In the genomic region with DNA sequence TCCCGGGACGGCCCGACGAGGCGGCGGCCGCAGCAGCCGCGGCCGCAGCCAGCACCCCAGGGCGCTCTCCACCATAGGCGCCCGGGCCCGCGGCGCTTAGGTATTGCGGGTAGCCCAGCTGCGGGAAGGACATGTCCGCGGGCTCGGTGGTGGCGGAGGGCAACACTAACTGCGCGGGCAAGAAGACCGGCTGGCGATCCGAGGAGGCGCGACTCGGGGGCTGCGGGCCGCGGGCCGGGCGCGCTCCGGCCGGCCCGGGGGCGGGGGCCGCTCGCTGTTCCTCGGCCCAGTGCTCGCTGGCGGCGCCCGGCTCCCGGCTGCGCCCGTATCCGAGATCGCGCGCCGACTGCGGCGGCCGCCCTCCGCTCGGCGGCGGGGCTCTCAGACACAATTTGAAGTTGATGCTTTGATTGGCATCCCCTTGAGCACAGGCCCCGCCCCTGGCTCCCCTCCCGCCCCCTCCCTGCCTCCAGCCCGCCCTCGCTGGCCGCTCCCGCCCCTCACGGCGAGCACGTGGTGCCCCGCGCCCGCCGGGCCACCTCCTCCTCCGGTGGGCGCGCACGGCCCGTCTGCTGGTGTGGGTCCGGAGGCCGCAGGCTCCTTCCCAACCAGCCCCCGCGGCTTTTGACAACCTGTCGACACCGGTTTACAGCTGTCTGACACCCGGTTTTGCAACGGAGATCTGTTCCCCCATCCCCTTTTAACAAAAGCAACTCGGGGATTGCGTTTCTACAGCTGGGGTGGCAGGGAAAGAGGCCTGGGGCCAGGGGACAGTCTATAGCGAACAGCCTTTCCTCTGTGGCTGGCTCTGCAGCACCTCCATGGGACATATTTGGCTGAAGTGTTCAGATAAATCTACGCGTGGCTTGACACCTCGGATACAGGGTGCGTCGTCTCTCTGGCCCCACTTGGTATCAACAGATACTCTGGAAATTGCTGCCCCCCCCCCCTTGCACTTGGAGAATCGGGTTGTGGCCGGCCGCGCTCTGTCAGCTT, we compare ENCODE assay signal across 8 mouse cellular contexts. TPM values are rescaled to one million over a fixed set of nuclear protein-coding genes. Genes with fewer than 3 reads are reported as not detected.
A peak's percentile ranks its signal among the peaks of the same experiment; 100 is the strongest.
DNase-seq lines count a peak whose midpoint lies in the region; TF ChIP-seq lines count a peak whose summit lies in the region.

Gene Irx1 (minus strand): TSS at position 368 of the 996 bp plus-strand sequence.

- TF ChIP-seq POLR2A in ES-Bruce4 (IDR thresholded peaks at IDR 0.05; ENCODE audit: insufficient read depth, low read length): no peak
- peak; percentile 36; the same call in 1 of the 2 replicates for TF ChIP-seq POLR2A in brain, embryonic 14.5 days (IDR thresholded peaks at IDR 0.05; ENCODE audit: borderline replicate concordance, extremely low read depth, insufficient read depth, insufficient read length, poor library complexity, severe bottlenecking)

- peak; percentile 82 for DNase-seq in brain, embryonic 14.5 days (ENCODE audit: low read depth)
- DNase-seq in heart, postnatal 4 days: peak; percentile 43
- DNase-seq in liver: peak; percentile 31
- peak; percentile 78 for DNase-seq in neural tube, embryonic 10.5 days (ENCODE audit: extremely low spot score, low spot score)
- no peak for DNase-seq in frontal cortex, adult 2 months (ENCODE audit: extremely low spot score in 1 of 2, low spot score in 1 of 2)
- no peak for DNase-seq in ovary, postnatal 14 days (ENCODE audit: low spot score)
- DNase-seq in frontal cortex, postnatal 25 days (ENCODE audit: low spot score in 2 of 2): no peak

- no peaks in the 10 kb centered on the region for H3K9me3 ChIP-seq in ES-Bruce4 (replicated peaks; ENCODE audit: control insufficient read depth, insufficient read depth, low read length, poor library complexity, severe bottlenecking)

- no peak for TF ChIP-seq EP300 in ES-Bruce4 (IDR thresholded peaks at IDR 0.05; ENCODE audit: insufficient read depth, low read depth, low read length)

- no peaks in the 10 kb centered on the region for H3K4me1 ChIP-seq in ES-Bruce4 (ENCODE audit: control insufficient read depth, insufficient read depth, low read length)

- peaks cover 24% of the 10 kb centered on the region for H3K27me3 ChIP-seq in ES-Bruce4 (ENCODE audit: control insufficient read depth, insufficient read depth, low read length, poor library complexity, severe bottlenecking)

- H3K9ac ChIP-seq in ES-Bruce4 (ENCODE audit: low read depth, poor library complexity, severe bottlenecking): peak within 1 kb of the TSS; percentile 69

- H3K27ac ChIP-seq in ES-Bruce4 (ENCODE audit: insufficient read depth, low read length): no peak within 1 kb of the TSS

- no peaks in the 10 kb centered on the region for H3K36me3 ChIP-seq in ES-Bruce4 (ENCODE audit: control insufficient read depth, insufficient read depth, low read length, poor library complexity, severe bottlenecking)

- TF ChIP-seq CTCF in ES-Bruce4 (IDR thresholded peaks at IDR 0.05; ENCODE audit: low read depth, low read length): no peak
- no peak for TF ChIP-seq CTCF in brain, embryonic 14.5 days (IDR thresholded peaks at IDR 0.05; ENCODE audit: borderline replicate concordance, extremely low read depth, insufficient read depth, insufficient read length)

- peak within 1 kb of the TSS; percentile 54 for H3K4me3 ChIP-seq in ES-Bruce4 (ENCODE audit: low read depth, low read length)

RNA-seq across cellular contexts. Expression of gene Irx1, which starts in this region (rescaled TPM):
- not detected in 2 replicates for polyA plus RNA-seq in ES-Bruce4 (2011; ENCODE audit: insufficient read depth, insufficient read length, low read depth, missing spikeins)
- 57.2 and 102 TPM in 2 replicates for polyA plus RNA-seq in brain, embryonic 14.5 days (2012; rRNA removed)
- total RNA-seq in heart, postnatal 4 days (2021): 10 to 100 TPM; 10.2 to 12.4 TPM
- polyA plus RNA-seq in frontal cortex, adult 2 months (2012; rRNA removed): 0.96 and 1.1 TPM in 2 replicates

Comparison
In these comparisons a context has a peak if more than half of its experiments do, and no peak if none do; other contexts are left out.
1. RNA of gene Irx1 (polyA plus RNA-seq): 57.2 to 102 TPM in brain, embryonic 14.5 days; 0.96 to 1.1 TPM in frontal cortex, adult 2 months and not detected in ES-Bruce4; every median in the first group is over 10 times any median in the second.
2. DNase-seq: peak in brain, embryonic 14.5 days (single experiment), heart, postnatal 4 days (single experiment), liver (single experiment) and neural tube, embryonic 10.5 days (single experiment); none in frontal cortex, adult 2 months (0 of 2), ovary, postnatal 14 days (single experiment) and frontal cortex, postnatal 25 days (0 of 2).